Mouse (Mus musculus): Measurements from ENCODE around the gene Gse1.

The Gse1 gene

DNA sequence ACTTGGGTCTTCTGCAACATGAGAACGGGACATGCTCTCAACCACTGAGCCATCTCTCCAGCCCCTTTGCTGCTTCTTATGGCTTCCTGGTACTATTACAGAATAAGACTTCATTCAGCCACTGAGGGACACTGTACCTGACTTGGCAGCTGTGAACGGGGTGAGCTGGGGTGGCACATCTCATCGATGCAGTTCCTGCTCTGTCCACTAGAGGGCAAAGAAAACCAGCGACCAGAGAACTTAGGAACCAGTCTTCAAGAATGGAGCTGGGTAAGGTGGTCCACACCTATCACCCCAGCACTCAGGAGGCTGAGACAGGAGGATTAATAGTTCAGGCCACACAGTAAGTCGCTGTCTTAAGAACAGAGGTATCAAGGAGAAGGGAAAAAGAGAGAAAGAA lies 367.7 kb downstream of the Gse1 start:
- no peak for DNase-seq

DNA sequence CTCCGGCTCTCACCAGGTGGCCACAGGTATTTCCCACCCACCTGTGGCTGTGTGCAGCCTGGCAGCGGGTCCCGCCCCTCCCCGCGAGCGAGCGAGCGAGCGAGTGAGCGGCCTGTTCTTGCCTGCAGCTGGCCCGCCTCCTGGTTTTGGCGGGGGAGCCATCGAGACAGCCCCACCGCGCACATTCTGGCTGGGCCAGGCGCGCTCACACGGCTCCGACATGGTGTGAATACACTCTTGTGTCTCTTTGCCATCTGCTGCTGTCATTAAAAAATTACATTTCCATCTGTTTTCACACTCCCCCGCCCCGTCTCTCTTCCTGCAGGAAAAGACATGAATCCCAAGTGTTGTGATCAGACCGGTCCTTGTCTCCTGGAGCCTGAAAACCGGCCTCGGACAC lies 370.3 kb downstream of the Gse1 start:
- DNase-seq, result no peak

DNA sequence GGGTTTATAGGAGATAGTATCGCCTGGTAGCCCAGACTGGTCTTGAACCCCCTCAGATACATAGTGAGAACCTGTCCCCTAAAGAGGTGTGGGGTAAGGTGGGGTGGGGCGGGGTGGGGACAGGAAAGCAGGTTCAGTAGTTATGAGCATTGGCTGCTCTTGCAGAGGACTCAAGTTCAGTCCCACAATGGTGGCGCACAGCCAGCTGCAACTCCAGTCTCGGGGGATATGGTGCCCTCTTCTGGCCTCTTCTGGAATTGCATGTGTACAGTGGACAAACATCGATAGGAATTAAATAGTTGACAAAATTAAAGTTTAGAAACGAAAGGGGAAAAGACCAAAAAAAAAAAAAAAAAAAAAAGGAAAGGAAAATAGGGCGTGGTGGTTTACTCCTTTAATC lies 371.2 kb downstream of the Gse1 start:
- DNase-seq, result peak; percentile 73

DNA sequence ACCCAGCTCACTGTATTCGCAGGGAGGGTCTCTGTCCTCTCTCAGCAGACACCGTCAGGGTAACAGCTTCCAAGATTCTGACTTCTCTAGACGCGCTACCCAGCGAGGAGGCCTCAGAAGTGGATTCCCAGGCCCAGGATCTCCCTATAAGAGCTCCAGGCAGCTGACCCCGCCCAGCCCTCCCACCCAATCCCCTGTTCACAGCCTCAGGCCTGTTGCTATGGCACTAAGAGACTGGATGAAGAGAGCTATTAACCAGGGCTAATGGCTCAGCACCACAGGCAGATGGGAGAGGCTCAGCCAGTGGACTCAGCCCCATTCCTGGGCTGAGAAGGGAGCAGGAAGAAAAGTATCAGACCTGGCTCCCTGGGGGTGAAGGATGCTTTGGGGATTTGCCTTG lies 374.4 kb downstream of the Gse1 start:
- no peak for DNase-seq

DNA sequence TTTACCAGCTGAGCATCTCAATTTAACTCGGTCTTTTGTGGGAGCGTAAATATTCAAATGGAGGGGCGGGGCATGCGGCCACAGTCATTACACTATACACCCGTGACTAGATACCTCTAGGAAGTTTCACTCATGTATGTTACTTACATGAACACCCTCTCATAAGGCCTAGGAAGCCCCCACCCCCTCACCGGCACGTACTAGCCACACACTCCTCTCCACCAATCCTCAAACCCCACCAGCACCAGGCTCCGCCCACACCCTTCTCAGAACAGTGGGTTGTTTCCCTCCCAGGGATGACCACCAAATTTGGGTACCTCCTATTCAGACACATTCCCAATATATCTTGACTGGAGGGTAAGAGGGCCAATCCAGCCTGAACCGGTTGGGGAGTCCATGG lies 379.2 kb downstream of the Gse1 start:
- no peak for DNase-seq

DNA sequence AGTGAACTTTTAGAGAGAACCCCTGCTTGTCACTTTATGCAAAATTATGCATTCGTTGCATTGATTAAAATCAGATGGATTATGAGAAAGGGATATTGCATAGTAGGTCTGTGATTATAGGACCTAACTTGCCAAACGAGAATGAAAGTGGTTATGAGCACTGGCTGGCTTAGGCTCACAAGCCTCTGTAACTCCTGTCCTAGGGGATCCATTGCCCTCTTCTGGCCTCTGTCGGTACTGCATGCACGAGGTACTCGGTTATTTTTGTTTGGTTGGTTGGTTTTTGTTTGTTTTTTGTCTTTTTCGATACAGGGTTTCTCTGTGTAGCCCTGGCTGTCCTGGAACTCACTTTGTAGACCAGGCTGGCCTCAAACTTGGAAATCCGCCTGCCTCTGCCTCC lies 379.6 kb downstream of the Gse1 start:
- peak; percentile 45 for DNase-seq

DNA sequence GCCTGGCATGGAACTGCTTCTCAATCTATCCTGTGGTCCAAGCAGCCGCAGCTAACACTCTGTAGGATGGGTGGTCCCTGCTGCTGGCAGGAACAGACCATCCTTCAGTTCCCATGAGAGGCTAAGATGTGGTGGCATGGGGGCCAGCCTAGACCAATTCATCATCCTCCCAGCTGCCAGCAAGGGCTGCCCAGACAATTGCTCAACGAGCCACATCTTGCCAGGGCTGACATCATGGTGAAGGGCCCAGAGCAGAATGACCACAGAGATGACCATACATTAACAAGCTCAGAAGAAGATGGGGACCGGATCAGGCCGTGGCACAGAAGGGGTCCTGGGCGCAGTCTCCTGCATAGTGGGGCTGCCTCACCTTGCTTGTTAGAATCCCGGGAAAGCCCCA lies 382.6 kb downstream of the Gse1 start:
- DNase-seq, result no peak

DNA sequence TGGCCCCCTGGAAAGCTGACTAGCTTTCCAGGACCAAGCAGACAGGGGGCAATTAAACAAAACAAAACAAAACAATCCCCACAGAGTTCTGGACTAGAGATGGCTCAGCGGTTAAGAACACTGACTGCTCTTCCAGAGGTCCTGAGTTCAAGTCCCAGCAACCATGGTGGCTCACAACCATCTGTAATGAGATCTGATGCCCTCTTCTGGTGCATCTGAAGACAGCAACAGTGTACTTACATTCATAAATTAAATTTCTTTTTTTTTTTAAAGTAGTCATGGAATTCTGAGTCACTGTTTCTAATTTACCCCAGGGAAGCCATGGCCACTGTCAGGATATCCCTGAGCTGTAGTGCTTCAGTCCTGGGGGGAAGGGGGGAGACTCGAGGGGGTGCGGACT lies 386.2 kb downstream of the Gse1 start:
- DNase-seq, result no peak

DNA sequence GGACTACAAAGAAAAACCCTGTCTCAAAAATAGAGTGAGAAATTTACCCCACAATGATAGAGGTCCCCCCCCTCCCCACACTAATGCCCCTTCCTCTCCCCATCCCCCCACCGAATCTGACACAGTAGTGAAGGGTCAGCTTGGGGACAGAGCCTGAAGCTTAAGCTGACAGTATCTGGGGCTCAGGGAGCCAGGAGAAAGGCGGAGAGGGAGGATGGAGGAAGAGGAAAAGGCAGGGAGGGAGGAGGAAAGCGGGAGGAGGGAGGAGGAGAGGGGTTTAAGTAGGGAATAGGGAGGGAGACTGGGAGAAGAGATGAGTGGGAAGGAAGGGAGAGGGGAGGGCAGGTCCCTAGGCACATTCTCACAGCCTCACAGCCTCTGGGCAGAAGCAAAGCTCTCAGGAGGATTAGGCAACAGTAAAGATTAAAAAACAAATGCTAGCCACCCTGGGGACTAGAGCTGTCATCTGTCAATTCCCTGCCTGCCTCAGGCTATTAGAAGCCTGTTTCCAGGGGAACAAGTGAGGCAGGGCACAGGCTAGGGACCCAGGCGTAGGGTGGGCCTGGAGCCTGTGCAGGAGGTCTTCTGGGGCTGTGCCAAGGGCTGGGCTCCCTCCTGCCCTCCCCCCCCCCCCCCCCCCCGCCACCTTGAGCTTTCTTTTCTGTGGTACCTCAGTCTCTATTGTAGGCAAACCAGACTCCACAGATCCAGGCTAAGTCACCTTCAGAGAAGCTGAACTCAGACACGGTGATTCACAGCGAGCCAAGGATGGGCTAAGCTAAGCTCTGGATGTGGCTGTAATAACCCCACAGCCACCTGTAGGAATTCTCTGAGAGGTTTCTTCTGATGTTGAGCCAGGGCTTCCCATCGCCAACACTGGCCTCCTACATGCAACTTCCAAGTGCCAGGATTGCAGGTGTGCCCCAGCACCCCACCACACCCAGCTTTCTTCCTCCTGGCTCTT lies 388.7 kb downstream of the Gse1 start:
- DNase-seq, result no peak

DNA sequence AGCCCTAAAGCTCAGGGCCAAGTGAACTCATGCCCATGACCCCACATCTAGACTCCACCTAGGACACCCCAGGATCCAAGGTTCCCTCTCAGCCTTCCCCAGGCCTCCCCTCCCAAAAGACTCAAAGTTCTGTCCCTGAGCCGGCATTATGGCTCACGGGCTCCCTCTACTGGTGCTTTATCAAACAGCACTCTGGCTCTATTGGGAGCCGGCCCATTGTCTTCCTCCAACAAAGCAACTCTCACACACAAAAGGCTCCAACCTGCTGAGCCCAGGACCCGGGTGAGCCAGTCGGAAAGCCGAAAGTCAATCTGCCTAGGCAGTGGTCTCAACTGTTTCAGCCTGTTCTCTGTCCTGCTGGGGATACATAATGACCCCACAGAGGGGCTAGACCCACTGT lies 389.9 kb downstream of the Gse1 start:
- DNase-seq, result peak; percentile 25

DNA sequence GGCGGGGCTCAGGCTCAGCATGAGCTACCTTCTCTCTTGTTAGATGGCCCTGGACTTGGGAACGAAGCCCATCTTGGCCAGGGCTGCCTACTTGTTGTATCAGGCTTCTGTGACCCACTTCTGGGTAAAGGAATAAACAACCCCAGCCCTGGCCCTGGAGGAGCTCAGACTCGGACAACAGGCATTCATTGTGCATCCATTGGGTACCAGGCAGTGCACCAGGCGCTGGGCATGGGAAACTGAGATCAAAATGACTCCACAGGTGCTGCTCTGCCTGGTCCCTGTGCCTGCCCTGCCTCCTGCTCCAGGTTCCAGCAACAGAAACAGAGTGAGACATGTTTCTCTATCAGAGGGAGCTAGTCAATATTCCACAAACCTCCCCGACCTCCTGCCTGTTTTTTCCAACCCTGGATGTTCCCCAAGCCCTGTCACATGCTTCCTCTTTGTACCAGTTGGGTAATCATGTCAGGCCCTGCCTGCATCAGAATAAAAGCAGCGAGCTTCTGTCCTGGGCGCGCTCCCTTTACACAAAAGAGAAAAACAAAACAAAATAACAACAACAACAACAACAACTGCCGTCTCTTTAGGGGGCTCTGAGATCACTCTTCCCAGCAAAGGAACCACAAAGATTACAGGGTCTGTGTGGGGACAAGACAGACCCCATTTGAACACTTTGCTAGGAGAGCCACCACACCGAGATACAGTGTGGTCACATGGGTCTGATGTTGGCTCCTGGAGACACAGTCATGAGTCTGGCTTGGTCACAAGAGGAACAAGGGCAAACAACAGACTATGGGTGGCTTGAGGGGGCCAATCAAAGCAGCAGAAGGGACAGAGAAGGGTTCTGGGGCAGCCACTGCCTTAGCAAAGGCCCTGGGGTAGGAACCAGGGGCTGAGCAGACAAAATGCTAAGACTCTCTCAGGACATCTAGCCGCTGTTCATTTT lies 391.3 kb downstream of the Gse1 start:
- no peak for DNase-seq

DNA sequence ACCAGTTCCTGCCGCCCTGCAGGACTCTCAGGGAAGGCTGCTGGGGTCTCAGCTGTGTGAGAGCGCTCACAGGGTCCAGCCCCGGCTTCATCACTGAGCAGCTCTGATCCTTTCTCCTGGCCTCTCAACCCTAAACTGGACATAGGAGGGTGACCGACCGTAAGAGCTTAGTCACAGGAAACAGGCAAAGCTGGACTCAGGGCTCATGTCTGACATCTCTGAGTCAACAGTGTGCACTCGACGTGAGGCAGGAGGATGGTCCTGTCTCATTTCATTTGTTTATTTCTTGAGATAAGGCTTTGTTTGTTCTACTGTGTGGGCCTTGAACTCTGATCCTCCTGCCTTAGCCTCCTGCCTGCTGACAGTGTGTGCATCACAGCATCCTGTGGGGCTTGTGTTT lies 392.2 kb downstream of the Gse1 start:
- no peak for DNase-seq

DNA sequence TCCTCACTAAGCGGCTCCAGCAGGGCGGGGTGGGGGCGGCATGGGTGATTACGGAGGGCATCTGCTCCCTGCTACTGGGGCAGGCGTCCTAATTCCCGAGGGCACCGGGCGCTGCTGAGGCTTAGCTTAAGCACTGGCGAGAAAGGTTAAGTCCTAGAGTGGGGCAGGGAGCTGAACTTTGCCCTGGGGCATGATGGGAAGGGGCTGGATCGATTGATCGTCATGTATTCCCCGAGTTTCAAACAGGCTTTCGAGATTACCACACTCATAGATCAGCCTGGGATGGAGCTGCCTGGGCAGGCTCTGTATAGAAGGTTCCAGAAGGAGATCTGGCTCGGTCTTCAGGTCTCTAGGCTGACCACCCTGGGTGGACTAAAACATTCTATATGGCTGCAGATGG lies 393.9 kb downstream of the Gse1 start:
- DNase-seq, result no peak

DNA sequence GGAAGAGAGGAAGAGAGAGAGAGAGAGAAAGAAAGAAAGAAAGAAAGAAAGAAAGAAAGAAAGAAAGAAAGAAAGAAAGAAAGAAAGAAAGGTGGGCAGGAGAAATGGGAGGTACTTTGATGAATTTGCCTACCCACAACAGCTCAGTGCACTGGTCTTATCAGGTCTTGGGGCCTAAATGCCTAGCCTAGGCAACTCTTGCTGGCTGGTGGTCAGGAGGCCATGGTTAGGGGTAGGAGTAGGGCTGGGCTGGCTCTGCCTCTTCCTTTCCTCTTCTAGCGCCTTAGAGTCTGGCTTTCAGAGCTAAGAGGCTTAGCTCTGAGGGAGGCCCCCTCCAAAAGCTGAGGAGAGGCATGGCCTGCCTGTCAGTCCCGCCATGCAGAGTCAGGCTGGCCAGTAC lies 395.4 kb downstream of the Gse1 start:
- DNase-seq, result no peak

DNA sequence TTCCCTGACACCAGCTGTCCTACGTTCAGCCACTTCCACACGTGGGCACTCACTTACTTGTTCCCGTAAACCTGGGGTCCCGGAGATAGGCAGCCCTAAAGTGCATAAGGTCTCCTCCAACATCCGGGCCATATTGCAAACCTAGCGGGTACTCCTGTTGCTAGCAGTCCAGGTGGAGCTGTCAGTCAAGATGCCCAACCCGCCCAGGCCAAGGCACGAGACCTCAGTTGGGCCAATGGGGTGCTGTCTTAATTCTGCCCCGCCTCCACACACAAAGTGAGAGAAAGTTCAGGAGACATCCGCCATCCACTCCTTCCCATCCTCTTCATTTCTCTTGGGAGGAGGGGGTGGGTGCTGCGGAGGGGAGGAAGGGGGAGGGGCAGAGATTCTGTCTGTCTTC lies 398.2 kb downstream of the Gse1 start:
- no peak for DNase-seq

DNA sequence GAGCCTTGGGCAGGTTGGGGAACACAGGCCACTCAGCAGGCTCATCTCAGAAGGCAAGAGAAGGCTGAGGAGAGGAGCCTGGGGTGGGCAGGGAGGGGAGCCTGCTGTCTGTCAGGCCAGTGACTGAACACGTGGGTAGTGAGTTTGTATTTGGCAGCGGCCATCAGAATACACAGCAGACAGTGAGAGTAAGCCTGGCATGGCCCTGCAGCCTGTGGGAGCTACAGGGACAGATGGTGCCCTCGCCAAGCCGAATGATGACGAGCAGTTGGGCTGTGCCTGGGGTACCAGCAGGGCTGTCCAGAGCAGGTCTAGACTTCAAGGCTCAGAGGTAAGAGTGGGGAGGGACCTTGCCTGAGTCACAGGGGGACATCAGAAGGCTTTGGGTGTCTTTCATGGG lies 399.0 kb downstream of the Gse1 start:
- DNase-seq, result no peak

DNA sequence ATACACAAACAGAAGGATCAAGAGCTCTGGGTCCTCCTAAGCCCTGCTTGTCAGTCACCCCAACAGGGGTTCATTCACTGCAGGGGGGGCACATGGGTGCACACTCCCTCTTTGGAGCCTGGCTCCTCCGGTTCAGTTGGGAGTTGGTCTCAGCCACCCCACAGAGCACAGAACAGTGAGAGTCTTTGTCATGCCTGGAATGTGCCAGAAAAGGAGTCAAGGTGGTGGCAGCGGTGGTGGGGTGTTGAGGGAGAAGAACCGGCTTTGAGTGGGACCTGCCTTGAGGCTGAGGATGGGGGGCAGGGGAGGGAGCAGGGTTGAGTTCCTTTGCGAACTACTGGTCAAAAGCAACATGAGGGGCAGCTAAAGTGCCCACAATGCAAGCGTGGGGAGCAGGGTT lies 401.8 kb downstream of the Gse1 start:
- no peak for DNase-seq

DNA sequence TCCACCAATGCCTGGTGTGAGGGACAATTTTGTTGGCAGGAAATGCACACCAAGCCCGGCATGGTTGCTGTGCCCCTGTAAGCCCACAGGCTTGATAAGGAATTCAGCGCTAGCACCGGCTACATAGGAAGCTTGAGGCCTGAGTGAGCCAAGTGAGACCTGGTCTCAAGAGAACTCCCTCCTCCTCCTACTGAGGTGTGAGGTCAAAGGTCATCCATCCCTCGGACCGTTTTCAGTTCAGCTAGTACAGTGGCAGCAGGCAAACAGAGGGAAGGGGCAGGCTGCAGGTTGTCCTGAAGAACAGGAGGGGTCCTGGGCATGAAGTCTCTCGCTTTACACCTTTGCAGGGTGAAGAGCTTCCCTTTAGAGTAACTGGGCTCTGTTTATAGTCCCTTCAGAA lies 402.6 kb downstream of the Gse1 start:
- no peak for DNase-seq

Data from kidney, adult 11 months (tissue).